Mouse (Mus musculus) megakaryocyte progenitor cell, adult 5-6 weeks (primary cell): ENCODE data around the gene Cdh24. TPM values are rescaled to one million over a fixed set of nuclear protein-coding genes. Genes with fewer than 3 reads are reported as not detected.
A peak's percentile ranks its signal among the peaks of the same experiment; 100 is the strongest.

Source experiments
- ATAC-seq: replicated peaks from 2 replicates; pipeline ENCODE4 v1.8.0; 2016; ENCODE audit warnings: mild to moderate bottlenecking, moderate TSS enrichment, inconsistent platforms; ENCODE audit not compliant: poor library complexity
- total RNA-seq, 2 experiments: library from RNA; stranded (forward) in 1 of 2; stranded (reverse) in 1 of 2; fragments of 157-497, 149-512 nt in 1 of 2; fragments of 200-1000 nt in 1 of 2; gene quantifications; 2 replicates each; pipeline versions ENCODE4 v1.2.3 to v1.2.4; 2015 to 2017

Cdh24 gene
- total RNA-seq, 2 experiments from 2014 or later = 0.62 to 0.92 TPM

DNA sequence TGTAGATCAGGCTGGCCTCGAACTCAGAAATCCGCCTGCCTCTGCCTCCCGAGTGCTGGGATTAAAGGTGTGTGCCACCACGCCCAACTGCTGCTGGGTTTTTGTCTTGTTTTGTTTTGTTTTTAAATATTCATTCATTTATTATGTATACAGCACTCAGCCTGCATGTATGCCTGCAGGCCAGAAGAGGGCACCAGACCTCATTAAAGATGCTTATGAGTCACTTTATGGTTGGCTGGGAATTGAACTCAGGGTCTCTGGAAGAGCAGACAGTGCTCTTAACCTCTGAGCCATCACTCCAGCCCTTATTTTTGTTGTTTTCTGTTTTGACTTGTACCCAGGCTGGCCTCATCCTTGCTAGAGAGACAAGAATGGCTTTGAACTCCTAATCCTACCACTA lies 31.2 kb downstream of the Cdh24 start:
- ATAC-seq = peak; percentile 44; the same call in 1 of the 2 replicates

DNA sequence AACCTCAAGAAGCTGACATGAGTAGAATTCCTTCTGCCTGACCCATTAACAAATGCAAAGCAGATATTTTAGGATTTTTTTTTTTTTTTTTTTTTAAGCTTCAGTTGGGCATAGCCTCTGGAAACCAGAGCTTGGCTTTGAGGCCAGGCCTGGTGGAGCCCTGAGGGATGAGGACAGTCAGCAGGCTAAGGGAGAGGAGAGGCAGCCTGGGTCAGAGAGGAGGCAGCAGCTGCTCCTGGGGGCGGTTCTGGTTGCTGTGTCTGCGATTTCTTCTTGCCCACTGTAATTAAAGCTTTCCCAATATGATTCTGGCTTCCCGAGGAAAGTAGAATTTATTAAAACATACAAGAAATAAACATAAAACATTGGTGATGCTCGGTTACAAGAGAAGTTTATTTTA lies 31.9 kb downstream of the Cdh24 start:
- ATAC-seq = no peak

DNA sequence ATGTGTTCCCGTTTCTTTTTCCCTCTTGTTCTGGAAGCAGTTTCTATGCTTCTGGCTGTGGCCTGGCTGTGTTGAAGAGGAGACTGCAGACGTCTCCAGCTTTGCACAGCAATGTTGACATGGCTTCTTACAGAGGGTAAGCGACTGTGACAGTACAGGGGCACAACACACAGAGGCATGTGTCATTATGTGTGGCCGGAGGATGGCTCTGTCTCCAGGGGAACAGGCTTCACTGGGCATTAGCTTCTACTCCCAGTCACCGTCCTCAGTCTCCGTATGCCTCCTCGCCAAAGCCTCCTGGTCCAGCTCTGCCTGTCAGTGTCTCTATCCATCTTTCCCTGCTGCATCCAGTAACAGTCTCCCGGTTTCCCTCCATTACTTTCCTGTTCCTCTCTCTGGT lies 33.9 kb downstream of the Cdh24 start:
- ATAC-seq = no peak

DNA sequence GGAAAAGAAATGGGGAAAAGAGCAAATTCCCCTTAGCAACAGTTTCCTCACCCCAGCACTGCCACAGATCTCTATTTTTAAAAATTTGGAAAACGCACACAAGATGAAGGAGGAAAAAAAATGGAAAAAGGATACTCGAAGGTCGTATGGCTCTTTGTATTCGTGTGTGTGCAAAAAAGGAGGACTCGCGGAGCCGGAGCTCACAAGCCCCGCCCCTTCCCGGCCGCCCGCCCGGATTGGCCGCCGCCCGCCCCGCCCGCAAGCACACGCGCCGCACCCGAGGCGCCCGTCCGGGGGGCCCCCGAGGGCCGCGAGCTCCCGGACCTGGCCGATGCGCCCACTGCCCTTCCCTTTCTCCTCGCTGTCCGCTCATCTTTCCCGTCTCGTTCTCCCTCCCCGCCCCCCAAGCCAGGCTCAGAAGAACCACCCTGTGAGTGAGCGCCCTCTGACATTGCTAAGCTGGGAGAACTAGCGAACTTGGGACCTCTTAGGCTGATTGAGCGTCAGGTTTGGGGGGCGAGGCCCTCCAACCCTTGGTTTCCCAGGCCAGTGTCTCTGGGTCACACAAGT lies 35.3 kb downstream of the Cdh24 start, which contains the start of gene 4931414P19Rik:
TSS of gene 4931414P19Rik (minus strand) at position 242 of the 570 bp plus-strand sequence.
- peak; percentile 41 for ATAC-seq

DNA sequence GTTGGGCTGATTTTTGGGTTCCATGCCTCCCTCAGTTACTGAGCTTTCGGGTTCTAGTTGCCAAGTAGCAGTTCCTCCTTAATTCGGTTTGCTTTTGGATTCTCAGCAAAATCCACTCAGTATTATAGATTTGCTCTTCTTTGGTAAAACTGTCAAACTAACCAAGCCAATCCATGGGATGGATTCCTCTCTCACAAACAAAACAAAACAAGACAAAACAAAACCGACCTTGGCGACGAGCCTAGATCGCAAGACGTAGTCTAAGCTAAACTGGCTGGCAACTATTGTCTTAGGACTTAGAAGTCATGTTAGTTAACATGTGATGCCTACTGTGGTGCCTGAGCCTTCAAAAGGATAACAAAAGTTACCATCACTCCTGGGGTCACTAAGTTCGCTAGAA lies 37.5 kb downstream of the Cdh24 start:
- no peak for ATAC-seq

DNA sequence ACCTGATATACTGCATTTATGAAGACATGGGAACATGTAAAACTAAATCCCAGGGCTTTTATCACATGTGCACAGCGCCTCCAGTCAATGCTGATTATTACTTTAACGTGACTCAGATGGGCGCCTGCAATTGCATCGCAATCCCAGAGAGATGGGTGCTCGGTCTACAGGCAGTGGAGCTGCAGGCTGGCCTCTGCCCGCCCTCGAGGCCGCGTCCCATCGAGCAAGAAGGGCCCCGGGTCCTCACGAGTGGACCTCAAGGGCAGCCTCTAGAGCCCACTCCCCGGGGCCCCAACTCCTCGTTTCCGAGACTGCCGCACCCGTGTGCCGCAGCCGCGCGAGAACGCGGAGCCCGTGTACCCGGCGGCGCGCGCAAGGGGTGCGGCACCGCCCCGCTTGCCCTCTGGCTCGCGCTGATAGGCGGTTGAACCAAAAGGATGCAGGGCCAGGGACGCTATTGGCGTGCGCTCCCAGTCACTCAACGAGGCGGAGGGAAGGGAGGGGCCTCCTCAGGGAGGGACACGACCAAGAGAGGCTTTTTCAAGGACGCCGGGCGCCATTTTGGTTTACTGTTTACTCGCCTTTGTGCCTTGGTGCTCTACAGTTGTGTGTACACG lies 38.0 kb downstream of the Cdh24 start:
- peak; percentile 97 for ATAC-seq

DNA sequence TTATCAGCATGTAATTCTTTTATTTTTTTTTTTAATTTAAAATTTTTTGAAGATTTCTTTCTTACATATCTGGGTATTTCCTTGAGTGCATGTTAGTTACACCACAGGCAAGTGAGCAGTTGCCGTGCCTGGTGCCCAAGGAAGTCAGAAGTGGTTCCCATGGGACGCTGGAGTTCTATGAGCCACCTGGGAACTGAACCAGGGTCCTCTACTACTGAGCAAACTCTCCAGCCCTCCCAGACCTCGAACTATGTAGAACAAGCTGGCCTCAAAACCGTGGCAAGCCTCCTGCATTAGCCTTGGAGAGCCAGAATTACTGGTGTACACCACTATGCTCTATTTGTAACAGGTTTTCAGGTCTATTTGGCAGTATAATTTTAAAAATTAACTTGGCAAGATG lies 38.6 kb downstream of the Cdh24 start:
- ATAC-seq = 0 out of 2 replicates have a peak, but pooled peaks have one; percentile 0

DNA sequence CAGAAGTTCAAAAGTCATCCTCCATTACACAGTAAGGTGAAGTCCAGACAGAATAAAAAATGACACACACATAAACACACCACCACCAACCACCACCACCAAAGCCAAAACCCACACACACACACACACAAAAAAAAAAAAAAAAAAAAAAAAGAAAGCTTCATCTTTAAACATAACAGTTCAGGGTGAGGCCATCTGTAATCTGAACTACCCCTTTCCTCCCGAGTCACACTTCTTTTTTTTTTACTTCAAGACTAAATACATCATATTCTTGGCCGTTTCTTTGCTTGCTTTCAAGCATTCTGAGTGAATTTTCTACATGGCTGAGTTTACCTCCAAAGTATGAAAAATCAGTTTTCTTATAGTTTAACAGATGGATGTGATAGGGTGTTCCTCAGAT lies 39.6 kb downstream of the Cdh24 start:
- ATAC-seq = no peak

DNA sequence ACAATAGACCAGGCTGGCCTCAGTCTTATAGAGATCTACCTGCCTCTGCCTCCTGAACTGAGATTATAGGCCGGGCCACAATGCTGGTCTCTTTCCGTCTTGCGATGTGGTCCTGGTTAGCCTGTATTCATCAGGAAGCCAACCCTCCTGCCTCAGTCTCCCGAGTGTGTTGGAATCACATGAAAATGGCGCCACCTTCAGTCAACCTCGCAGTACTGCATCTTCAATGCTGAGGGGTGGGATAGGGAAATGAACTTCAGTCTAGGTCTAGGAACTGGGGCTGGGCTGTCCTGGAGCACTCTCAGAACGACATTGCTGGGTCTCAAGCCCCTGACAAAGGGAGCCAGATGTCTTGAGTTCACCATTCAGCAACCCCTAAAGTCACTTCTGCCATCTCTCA lies 44.1 kb downstream of the Cdh24 start:
- 0 out of 2 replicates have a peak, but pooled peaks have one; percentile 46 for ATAC-seq

DNA sequence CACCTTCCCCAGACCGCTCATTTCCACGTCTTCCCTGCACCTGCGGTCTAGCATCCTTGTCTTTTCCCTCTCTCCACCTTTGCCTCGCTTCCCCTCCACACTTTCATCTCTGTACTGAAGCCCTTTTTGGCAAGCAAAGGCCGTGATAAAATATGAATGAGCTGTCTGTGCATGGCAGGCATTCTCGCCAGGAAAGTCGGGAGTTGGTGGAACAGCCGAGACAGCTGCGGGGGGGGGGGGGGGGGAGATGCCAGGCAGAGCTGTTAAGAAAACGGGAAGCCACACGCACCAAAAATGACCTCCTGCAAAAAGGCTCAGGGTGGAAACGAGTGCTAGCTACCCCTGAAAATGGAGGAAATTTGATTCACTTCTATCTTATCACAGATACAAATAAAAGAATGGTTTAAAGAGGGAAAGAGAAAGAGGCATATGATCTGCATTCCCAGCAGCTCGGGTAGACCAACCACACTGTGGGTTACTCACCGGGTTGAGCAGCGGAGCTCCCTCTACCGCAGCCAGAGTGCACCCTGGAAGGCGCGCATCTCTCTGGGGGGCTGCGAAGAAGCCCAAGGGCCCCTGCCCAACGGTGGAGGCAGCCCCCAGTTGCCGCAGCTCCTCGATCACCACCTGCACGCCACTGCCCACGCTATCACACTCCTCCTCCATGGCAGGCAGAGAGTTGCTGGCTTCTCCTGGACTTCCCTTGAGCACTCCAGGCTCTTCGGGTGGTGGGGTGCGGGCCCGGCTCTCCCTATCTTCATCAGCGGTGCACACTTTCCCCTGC lies 46.3 kb downstream of the Cdh24 start:
- no peak for ATAC-seq

DNA sequence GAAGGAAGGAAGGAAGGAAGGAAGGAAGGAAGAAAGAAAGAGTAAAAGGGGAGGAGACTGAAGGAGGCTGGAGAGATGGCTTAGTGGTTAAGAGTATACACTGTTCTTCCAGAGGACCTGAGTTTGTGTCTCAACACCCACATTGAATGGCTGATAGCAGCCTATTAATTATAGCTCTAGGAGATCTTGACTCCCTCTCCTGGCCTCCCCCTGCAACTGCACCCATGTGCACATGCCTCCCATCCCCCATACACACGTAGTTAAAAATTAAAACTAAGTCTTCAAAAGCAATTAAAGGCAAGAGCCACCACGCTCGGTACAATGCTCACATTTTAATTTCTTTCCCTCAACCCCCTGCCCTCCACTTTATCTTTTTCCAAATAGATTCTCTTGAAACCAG lies 47.1 kb downstream of the Cdh24 start:
- peak; percentile 59 for ATAC-seq

DNA sequence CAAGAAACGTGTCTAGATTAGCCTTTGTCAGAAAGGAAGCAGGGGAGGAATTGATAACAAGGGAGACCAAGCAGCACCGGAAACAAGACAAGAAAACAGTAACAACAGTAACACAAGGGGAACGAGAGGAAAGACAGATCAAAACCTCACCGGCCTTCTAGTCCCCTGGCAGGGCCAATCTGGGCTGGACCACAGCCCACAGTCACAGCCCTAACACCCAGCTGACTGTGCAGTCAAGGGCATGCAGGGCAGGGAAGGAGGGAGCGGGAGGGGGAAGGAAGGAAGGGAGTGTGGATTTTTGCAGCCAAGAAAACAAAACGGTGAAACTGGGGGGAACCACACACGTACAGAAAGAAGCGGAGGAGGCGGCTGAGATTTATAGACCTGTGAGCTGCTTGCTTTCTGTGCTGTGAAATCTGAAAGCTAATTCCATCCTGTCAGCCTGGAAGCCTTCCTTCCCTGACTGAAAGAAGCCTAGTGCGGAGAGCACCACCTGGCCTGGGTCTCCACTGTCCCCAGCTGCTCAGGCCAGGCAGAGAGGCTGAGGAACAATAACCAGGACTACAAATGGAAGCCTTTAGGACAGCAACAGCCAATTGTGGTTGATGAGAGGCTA lies 48.7 kb downstream of the Cdh24 start:
- ATAC-seq = peak; percentile 86

DNA sequence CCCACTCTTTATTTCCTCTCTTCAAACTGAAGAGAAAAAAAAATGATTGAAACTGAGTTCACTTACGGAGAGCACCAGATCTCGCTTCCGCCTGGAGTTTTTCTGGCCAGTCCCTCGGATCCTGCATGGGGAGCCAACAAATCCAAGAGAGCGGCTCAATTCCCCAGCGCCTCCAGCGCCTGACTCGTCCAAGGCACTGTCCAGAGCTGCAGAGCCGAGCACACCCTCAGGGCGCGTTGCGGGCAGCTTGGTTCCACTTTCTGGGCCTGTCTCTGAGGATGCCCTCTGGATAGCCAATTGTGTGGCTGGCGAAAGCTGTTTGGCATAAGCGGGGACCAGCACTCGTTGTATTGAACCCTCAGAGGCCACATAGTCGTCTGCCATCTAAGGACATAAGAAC lies 50.1 kb downstream of the Cdh24 start:
- no peak for ATAC-seq

DNA sequence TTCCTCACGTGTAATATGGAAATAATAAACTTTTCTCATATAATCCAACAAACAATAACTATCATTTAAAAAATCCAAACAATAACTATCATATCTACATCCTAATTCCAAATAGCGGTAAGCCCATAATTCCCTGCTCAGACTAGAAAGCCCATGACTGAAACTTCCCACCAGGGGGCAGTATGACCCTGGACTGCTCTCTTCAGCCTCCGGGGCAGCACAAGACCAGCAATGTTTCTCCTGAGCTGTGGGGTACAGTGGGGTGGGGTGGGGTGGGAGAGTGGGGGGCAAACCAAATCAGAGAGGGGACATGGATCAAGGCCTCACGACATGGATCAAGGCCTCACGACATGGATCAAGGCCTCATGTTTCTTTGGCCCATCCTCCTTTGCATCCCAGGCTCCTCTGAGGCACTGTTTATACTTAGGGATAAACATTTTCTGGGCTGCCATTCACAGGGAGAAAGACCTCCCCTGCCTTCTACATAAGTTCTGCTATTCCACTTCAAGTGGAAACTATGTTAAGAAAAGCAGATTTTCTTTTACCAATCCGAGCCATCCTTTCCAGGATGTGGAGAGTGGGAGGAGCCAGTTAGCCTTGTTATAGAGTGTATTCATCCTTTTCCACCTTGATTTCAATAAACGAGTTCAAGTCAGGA lies 57.4 kb downstream of the Cdh24 start:
- ATAC-seq = peak; percentile 84

DNA sequence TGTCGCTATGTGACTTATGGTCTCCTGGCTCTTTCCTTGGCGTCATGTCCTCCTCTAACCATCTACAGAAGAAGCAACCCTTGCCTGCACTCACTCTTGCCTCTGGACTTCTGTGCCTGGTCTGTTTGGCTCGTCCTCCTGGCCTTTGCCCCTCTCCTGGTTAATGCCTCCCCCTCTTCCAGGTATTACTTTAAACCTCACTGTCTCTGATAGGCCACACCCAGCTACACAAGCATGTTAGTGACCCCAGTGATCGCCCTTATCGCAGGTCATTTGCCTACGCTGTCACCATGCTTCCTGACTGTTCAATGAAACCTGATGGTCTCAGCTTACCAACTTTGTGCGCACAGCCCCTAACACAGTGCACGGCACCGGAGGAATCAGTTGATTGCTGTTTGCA lies 58.6 kb downstream of the Cdh24 start:
- ATAC-seq = no peak

Other genes with a start within 250 kb of the Cdh24 start
- gene Slc7a7, start 223.6 kb downstream of the Cdh24 start, total RNA-seq (2015) = 2.7 and 3.5 TPM in 2 replicates
- gene Slc7a7, start 223.6 kb downstream of the Cdh24 start, total RNA-seq (2017) = 5.4 and 6.4 TPM in 2 replicates
- 118 and 124 TPM in 2 replicates for gene Mrpl52, start 214.5 kb downstream of the Cdh24 start, total RNA-seq (2015)
- gene Mrpl52, start 214.5 kb downstream of the Cdh24 start, total RNA-seq (2017) = 75.1 and 86.7 TPM in 2 replicates
- 2.1 and 4.5 TPM in 2 replicates for gene Mmp14, start 209.8 kb downstream of the Cdh24 start, total RNA-seq (2015)
- gene Mmp14, start 209.8 kb downstream of the Cdh24 start, total RNA-seq (2017) = 3.0 and 4.1 TPM in 2 replicates
- 23.5 and 25.0 TPM in 2 replicates for gene Lrp10, start 177.2 kb downstream of the Cdh24 start, total RNA-seq (2015)
- 27.4 and 37.2 TPM in 2 replicates for gene Lrp10, start 177.2 kb downstream of the Cdh24 start, total RNA-seq (2017)
- gene Rem2, start 165.3 kb downstream of the Cdh24 start, total RNA-seq (2015) = 0.29 and 0.62 TPM in 2 replicates
- gene Rem2, start 165.3 kb downstream of the Cdh24 start, total RNA-seq (2017) = 2.2 TPM in 1 of 2 replicates, not detected in the other
- 57.3 and 76.3 TPM in 2 replicates for gene Prmt5, start 123.8 kb downstream of the Cdh24 start, total RNA-seq (2015)
- gene Prmt5, start 123.8 kb downstream of the Cdh24 start, total RNA-seq (2017) = 62.1 and 66.6 TPM in 2 replicates
- gene Haus4, start 86.7 kb downstream of the Cdh24 start, total RNA-seq (2015) = 62.1 and 62.7 TPM in 2 replicates
- 90.7 and 94.0 TPM in 2 replicates for gene Haus4, start 86.7 kb downstream of the Cdh24 start, total RNA-seq (2017)
- 1.2 and 2.1 TPM in 2 replicates for gene Ajuba, start 63.8 kb downstream of the Cdh24 start, total RNA-seq (2015)
- gene Ajuba, start 63.8 kb downstream of the Cdh24 start, total RNA-seq (2017) = 0.29 and 1.2 TPM in 2 replicates
- gene 4931414P19Rik, start 35.4 kb downstream of the Cdh24 start, total RNA-seq (2015) = 6.9 and 14.0 TPM in 2 replicates
- gene 4931414P19Rik, start 35.4 kb downstream of the Cdh24 start, total RNA-seq (2017) = 5.1 TPM in 2 replicates
- gene Psmb5, start 23.3 kb downstream of the Cdh24 start, total RNA-seq (2015) = 189 and 217 TPM in 2 replicates
- 58.9 and 64.6 TPM in 2 replicates for gene Psmb5, start 23.3 kb downstream of the Cdh24 start, total RNA-seq (2017)
- not detected in 2 replicates for gene Psmb11, start 19.9 kb downstream of the Cdh24 start, total RNA-seq (2015)
- gene Psmb11, start 19.9 kb downstream of the Cdh24 start, total RNA-seq (2017) = 0.04 TPM in 1 of 2 replicates, not detected in the other
- not detected in 2 replicates for gene Gm17606, start 412 bp downstream of the Cdh24 start, total RNA-seq (2015)
- gene Gm17606, start 412 bp downstream of the Cdh24 start, total RNA-seq (2017) = not detected in 2 replicates
- gene 1700123O20Rik, start 44.9 kb upstream of the Cdh24 start, total RNA-seq (2015) = 75.7 and 80.2 TPM in 2 replicates
- 47.3 and 52.3 TPM in 2 replicates for gene 1700123O20Rik, start 44.9 kb upstream of the Cdh24 start, total RNA-seq (2017)
- gene Acin1, start 45.6 kb upstream of the Cdh24 start, total RNA-seq (2015) = 170 and 177 TPM in 2 replicates
- gene Acin1, start 45.6 kb upstream of the Cdh24 start, total RNA-seq (2017) = 223 and 235 TPM in 2 replicates
- 0.12 TPM in 1 of 2 replicates, not detected in the other for gene Gm29776, start 57.5 kb upstream of the Cdh24 start, total RNA-seq (2015)
- gene Gm29776, start 57.5 kb upstream of the Cdh24 start, total RNA-seq (2017) = not detected in 2 replicates
- 24.2 and 33.5 TPM in 2 replicates for gene Cebpe, start 70.8 kb upstream of the Cdh24 start, total RNA-seq (2015)
- 52.6 and 82.0 TPM in 2 replicates for gene Cebpe, start 70.8 kb upstream of the Cdh24 start, total RNA-seq (2017)
- 4.7 and 7.7 TPM in 2 replicates for gene Slc7a8, start 140.6 kb upstream of the Cdh24 start, total RNA-seq (2015)
- 1.4 and 2.0 TPM in 2 replicates for gene Slc7a8, start 140.6 kb upstream of the Cdh24 start, total RNA-seq (2017)
- gene Rnf212b, start 172.8 kb upstream of the Cdh24 start, total RNA-seq (2015) = not detected in 2 replicates
- gene Rnf212b, start 172.8 kb upstream of the Cdh24 start, total RNA-seq (2017) = not detected in 2 replicates
- gene Homez, start 229.6 kb upstream of the Cdh24 start, total RNA-seq (2015) = 9.6 and 20.5 TPM in 2 replicates
- gene Homez, start 229.6 kb upstream of the Cdh24 start, total RNA-seq (2017) = 10.0 and 15.0 TPM in 2 replicates
- gene Ppp1r3e, start 236.2 kb upstream of the Cdh24 start, total RNA-seq (2015) = 19.0 and 26.3 TPM in 2 replicates
- 2.8 and 5.0 TPM in 2 replicates for gene Ppp1r3e, start 236.2 kb upstream of the Cdh24 start, total RNA-seq (2017)
- 3.5 and 4.0 TPM in 2 replicates for gene Bcl2l2, start 242.0 kb upstream of the Cdh24 start, total RNA-seq (2015)
- gene Bcl2l2, start 242.0 kb upstream of the Cdh24 start, total RNA-seq (2017) = 7.2 and 9.5 TPM in 2 replicates
- gene Gm20521, start 242.1 kb upstream of the Cdh24 start, total RNA-seq (2015) = not detected in 2 replicates
- 0.30 and 1.5 TPM in 2 replicates for gene Gm20521, start 242.1 kb upstream of the Cdh24 start, total RNA-seq (2017)